23 mouse cellular contexts compared by ENCODE assay signal in genomic region chr5:118329143-118329542, GRCm38 (mm10).
A peak's percentile ranks its signal among the peaks of the same experiment; 100 is the strongest.
DNase-seq lines count a peak whose midpoint lies in the region; ATAC-seq lines count a peak whose summit lies in the region.
"Had no signal": no experiment of that assay in that cellular context is flagged by ENCODE, and none has a peak within 500 bp of the region (broad histone marks: within the 10 kb centered on the region; RNA-seq: fewer than 3 reads in every experiment).

No protein-coding gene starts in this region.

- peaks cover 18% of the 10 kb centered on the region for H3K4me1 ChIP-seq in forebrain, embryonic 14.5 days (ENCODE audit: control insufficient read depth, insufficient read depth, low read length)
- peaks cover 39% of the 10 kb centered on the region for H3K4me1 ChIP-seq in forebrain, embryonic 15.5 days
- peaks cover 28% of the 10 kb centered on the region for H3K4me1 ChIP-seq in midbrain, embryonic 15.5 days
- peaks cover 29% of the 10 kb centered on the region for H3K4me1 ChIP-seq in midbrain, embryonic 16.5 days (ENCODE audit: control insufficient read depth, insufficient read depth, low read length)

- WGBS in forebrain, embryonic 14.5 days: 78% methylated on average over 5 of the region's 5 CpGs
- WGBS in forebrain, embryonic 15.5 days: 81% methylated on average over 5 of the region's 5 CpGs
- WGBS in midbrain, embryonic 15.5 days: 86% methylated on average over 5 of the region's 5 CpGs
- 92% methylated on average over 5 of the region's 5 CpGs for WGBS in midbrain, embryonic 16.5 days

- no peak overlapping the region for H3K9ac ChIP-seq in forebrain, embryonic 14.5 days (ENCODE audit: low read length)
- H3K9ac ChIP-seq in forebrain, embryonic 15.5 days (replicated peaks): no peak overlapping the region
- H3K9ac ChIP-seq in midbrain, embryonic 15.5 days: no peak overlapping the region
- H3K9ac ChIP-seq in midbrain, embryonic 16.5 days (ENCODE audit: low read depth, low read length): no peak overlapping the region
- H3K9ac ChIP-seq: embryonic facial prominence, embryonic 12.5 days had no signal

- no peaks in the 10 kb centered on the region for H3K9me3 ChIP-seq in forebrain, embryonic 14.5 days (replicated peaks; ENCODE audit: control insufficient read depth, low read length)
- H3K9me3 ChIP-seq in forebrain, embryonic 15.5 days: no peaks in the 10 kb centered on the region
- H3K9me3 ChIP-seq in midbrain, embryonic 15.5 days: 0 out of 2 replicates have a peak, but pooled peaks cover 4% of the 10 kb centered on the region
- H3K9me3 ChIP-seq in midbrain, embryonic 16.5 days (replicated peaks; ENCODE audit: control insufficient read depth, low read length, poor library complexity, severe bottlenecking): no peaks in the 10 kb centered on the region
- H3K9me3 ChIP-seq: embryonic facial prominence, embryonic 12.5 days; midbrain, embryonic 13.5 days had no signal

- no peak for DNase-seq in forebrain, embryonic 14.5 days (ENCODE audit: low spot score)
- DNase-seq in ES-CJ7 (ENCODE audit: low read depth, low spot score): peak; percentile 77
- peak; percentile 35 for DNase-seq in naive thymus-derived CD4-positive, alpha-beta T cell, adult 2 months (ENCODE audit: low read depth)
- no peak for DNase-seq in left cerebral cortex, postnatal 14 days (ENCODE audit: low spot score in 2 of 2)
- no peak for DNase-seq in cerebellum, adult 18-20 months
- DNase-seq: adrenal gland, postnatal 36 days; cerebellum, postnatal 25 days; gastrocnemius, postnatal 14 days; heart, adult 11 months; kidney, adult 8-10 months; kidney, postnatal 10 days; lung, postnatal 10 days; right cerebral cortex, adult 18-20 months; right cerebral cortex, postnatal 4 days; thymus, adult 2 months had no signal

- H3K4me2 ChIP-seq in forebrain, embryonic 14.5 days (ENCODE audit: low read length): no peak overlapping the region
- no peak overlapping the region for H3K4me2 ChIP-seq in forebrain, embryonic 15.5 days (replicated peaks)
- no peak overlapping the region for H3K4me2 ChIP-seq in midbrain, embryonic 15.5 days
- no peak overlapping the region for H3K4me2 ChIP-seq in midbrain, embryonic 16.5 days (ENCODE audit: low read length)

- H3K36me3 ChIP-seq in forebrain, embryonic 14.5 days (ENCODE audit: control insufficient read depth, insufficient read depth, low read length): no peaks in the 10 kb centered on the region
- no peaks in the 10 kb centered on the region for H3K36me3 ChIP-seq in forebrain, embryonic 15.5 days
- H3K36me3 ChIP-seq in midbrain, embryonic 15.5 days (replicated peaks): no peaks in the 10 kb centered on the region
- H3K36me3 ChIP-seq in midbrain, embryonic 16.5 days (ENCODE audit: control insufficient read depth, insufficient read depth, low read length): no peaks in the 10 kb centered on the region
- H3K36me3 ChIP-seq: embryonic facial prominence, embryonic 12.5 days; hindbrain, embryonic 10.5 days; midbrain, embryonic 13.5 days had no signal

- no peak overlapping the region for H3K4me3 ChIP-seq in forebrain, embryonic 14.5 days (ENCODE audit: low read depth, low read length)
- no peak overlapping the region for H3K4me3 ChIP-seq in forebrain, embryonic 15.5 days
- H3K4me3 ChIP-seq in midbrain, embryonic 15.5 days: no peak overlapping the region
- H3K4me3 ChIP-seq in midbrain, embryonic 16.5 days (ENCODE audit: low read depth, low read length): no peak overlapping the region
- H3K4me3 ChIP-seq: embryonic facial prominence, embryonic 12.5 days; midbrain, embryonic 13.5 days had no signal

- H3K27me3 ChIP-seq in forebrain, embryonic 14.5 days (replicated peaks; ENCODE audit: control insufficient read depth, insufficient read depth, low read length): no peaks in the 10 kb centered on the region
- no peaks in the 10 kb centered on the region for H3K27me3 ChIP-seq in forebrain, embryonic 15.5 days
- H3K27me3 ChIP-seq in midbrain, embryonic 15.5 days (replicated peaks): no peaks in the 10 kb centered on the region
- peaks cover 3% of the 10 kb centered on the region for H3K27me3 ChIP-seq in midbrain, embryonic 16.5 days (ENCODE audit: control insufficient read depth, insufficient read depth, low read depth, low read length)
- H3K27me3 ChIP-seq: embryonic facial prominence, embryonic 12.5 days had no signal

- 0 out of 2 replicates have a peak overlapping the region, but pooled peaks have one; percentile 82 for H3K27ac ChIP-seq in forebrain, embryonic 14.5 days (ENCODE audit: low read depth, low read length)
- H3K27ac ChIP-seq in forebrain, embryonic 15.5 days (replicated peaks): no peak overlapping the region
- H3K27ac ChIP-seq in midbrain, embryonic 15.5 days: peak overlapping the region; percentile 64; the same call in 1 of the 2 replicates
- no peak overlapping the region for H3K27ac ChIP-seq in midbrain, embryonic 16.5 days (ENCODE audit: low read length)
- H3K27ac ChIP-seq: hindbrain, postnatal 0 days had no signal

- intact Hi-C loops in left cerebral cortex, postnatal 14 days (cut with DNase I): loop anchor here (5.0 kb wide), 1 partner anchor 57 kb away; no protein-coding TSS in a partner anchor

- ATAC-seq in forebrain, embryonic 14.5 days: no peak
- no peak for ATAC-seq in forebrain, embryonic 15.5 days (replicated peaks)
- ATAC-seq in midbrain, embryonic 15.5 days (replicated peaks): no peak
- no peak for ATAC-seq in midbrain, embryonic 16.5 days
- ATAC-seq: forebrain, embryonic 16.5 days; hindbrain, postnatal 0 days had no signal

Comparison
In these comparisons a context has a peak if more than half of its experiments do, and no peak if none do; other contexts are left out.
1. H3K27ac ChIP-seq: peak in forebrain, embryonic 14.5 days (single experiment) and midbrain, embryonic 15.5 days (single experiment); none in forebrain, embryonic 15.5 days (single experiment) and midbrain, embryonic 16.5 days (single experiment).
2. DNase-seq: peak in ES-CJ7 (single experiment) and naive thymus-derived CD4-positive, alpha-beta T cell, adult 2 months (single experiment); none in forebrain, embryonic 14.5 days (single experiment), left cerebral cortex, postnatal 14 days (0 of 2) and cerebellum, adult 18-20 months (0 of 2).